Mouse (Mus musculus) megakaryocyte, embryonic 14.5 days (primary cell): ENCODE results near the gene C2cd3.

Experiments used
- FLI1 ChIP-seq: IDR thresholded peaks from 2 replicates; pipeline ENCODE4 v1.6.1; 2012; ENCODE audit warnings: low read length, inconsistent platforms, mixed read lengths
- GATA1 ChIP-seq: IDR thresholded peaks from 3 replicates; pipeline ENCODE4 v1.6.1; 2012; ENCODE audit warnings: mixed read lengths, low read length, inconsistent platforms, borderline replicate concordance

DNA sequence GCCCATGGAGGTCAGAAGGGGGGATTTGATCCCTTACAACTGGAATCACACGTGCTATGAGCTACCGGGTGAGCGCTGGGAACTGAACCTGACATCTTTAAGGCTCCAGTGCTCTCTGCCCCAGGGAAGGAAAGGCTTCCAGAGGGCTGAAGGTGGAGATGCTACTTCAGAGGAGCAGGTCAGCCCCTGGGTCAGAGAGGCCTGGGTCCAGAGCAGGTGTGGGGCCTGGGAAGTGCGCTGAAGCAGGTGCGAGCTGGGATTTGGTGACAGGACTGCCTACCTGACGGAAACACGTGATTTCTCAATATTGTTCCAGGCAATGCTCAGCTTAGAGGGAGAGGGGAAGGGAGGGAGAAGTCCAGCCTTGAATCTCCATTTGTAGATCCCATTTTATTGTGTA lies 92.2 kb downstream of the C2cd3 start:
- TF ChIP-seq GATA1 = no peak
- TF ChIP-seq FLI1 = no peak
